In genomic region chr16:27399719-27400253, GRCm38 (mm10) we compare ENCODE assay signal across 1 mouse cellular context.
A peak's percentile ranks its signal among the peaks of the same experiment; 100 is the strongest.
TF ChIP-seq lines count a peak whose summit lies in the region.

No protein-coding gene starts in this region.

TF ChIP-seq in CH12.LX, 34 proteins besides CTCF, POLR2A, EP300 and RAD21 (continued from another document):
- TF ChIP-seq NRF1 (IDR thresholded peaks at IDR 0.05; ENCODE audit: low read depth, low read length): no peak
- TF ChIP-seq ZC3H11A (IDR thresholded peaks at IDR 0.05; ENCODE audit: low read depth, low read length): no peak
- no peak for TF ChIP-seq SMC3 (IDR thresholded peaks at IDR 0.05; ENCODE audit: low read depth, low read length)
- peak; percentile 97 for TF ChIP-seq IRF4 (IDR thresholded peaks at IDR 0.05; ENCODE audit: low read depth, low read length)
- TF ChIP-seq JUND (conservative IDR thresholded peaks at IDR 0.05; ENCODE audit: low read depth, low read length): peak; percentile 95
- TF ChIP-seq NELFE (IDR thresholded peaks at IDR 0.05; ENCODE audit: low read depth, low read length): no peak
- TF ChIP-seq GABPA (IDR thresholded peaks at IDR 0.05; ENCODE audit: insufficient replicate concordance, low read depth, low read length): no peak
- TF ChIP-seq MAZ (IDR thresholded peaks at IDR 0.05; ENCODE audit: low read depth, low read length): peak; percentile 67; the same call in 1 of the 2 replicates
- TF ChIP-seq ZNF384 (IDR thresholded peaks at IDR 0.05; ENCODE audit: low read depth, low read length): no peak; the same call in 1 of the 2 replicates
- peak; percentile 82; the same call in 1 of the 2 replicates for TF ChIP-seq SIN3A (IDR thresholded peaks at IDR 0.05; ENCODE audit: low read length)
- peak; percentile 21 for TF ChIP-seq HCFC1 (IDR thresholded peaks at IDR 0.05; ENCODE audit: low read depth, low read length)
- peak; percentile 90 for TF ChIP-seq MYC (IDR thresholded peaks at IDR 0.05; ENCODE audit: low read depth, low read length)
- peak; percentile 72 for TF ChIP-seq BHLHE40 (IDR thresholded peaks at IDR 0.05; ENCODE audit: low read depth, low read length)
- TF ChIP-seq ELF1 (IDR thresholded peaks at IDR 0.05; ENCODE audit: low read depth, low read length): no peak
- peak; percentile 33; the same call in 1 of the 2 replicates for TF ChIP-seq POLR2AphosphoS2 (IDR thresholded peaks at IDR 0.05; ENCODE audit: low read depth, low read length)
- no peak for TF ChIP-seq ZKSCAN1 (IDR thresholded peaks at IDR 0.05; ENCODE audit: borderline replicate concordance, low read depth, low read length)
- peak; percentile 58; the same call in 1 of the 2 replicates for TF ChIP-seq MXI1 (IDR thresholded peaks at IDR 0.05; ENCODE audit: low read depth, low read length)
